Mouse (Mus musculus) thymus, adult 2 months (tissue): ENCODE data around the gene Trabd2b.

Experiments used
- CTCF ChIP-seq: fragments of 200-500 bp; IDR thresholded peaks from 2 replicates; pipeline ENCODE4 v1.5.1; 2012; ENCODE audit warnings: mild to moderate bottlenecking, control low read depth, low read length, moderate library complexity, borderline replicate concordance; ENCODE audit not compliant: control insufficient read depth, poor library complexity, insufficient read depth; ENCODE audit errors: extremely low read depth
- POLR2A ChIP-seq: fragments of 200-500 bp; IDR thresholded peaks from 2 replicates; pipeline ENCODE4 v1.6.1; 2012; ENCODE audit warnings: mild to moderate bottlenecking, low read length, control low read depth, moderate library complexity; ENCODE audit not compliant: control insufficient read depth, poor library complexity, insufficient read depth; ENCODE audit errors: extremely low read depth

DNA sequence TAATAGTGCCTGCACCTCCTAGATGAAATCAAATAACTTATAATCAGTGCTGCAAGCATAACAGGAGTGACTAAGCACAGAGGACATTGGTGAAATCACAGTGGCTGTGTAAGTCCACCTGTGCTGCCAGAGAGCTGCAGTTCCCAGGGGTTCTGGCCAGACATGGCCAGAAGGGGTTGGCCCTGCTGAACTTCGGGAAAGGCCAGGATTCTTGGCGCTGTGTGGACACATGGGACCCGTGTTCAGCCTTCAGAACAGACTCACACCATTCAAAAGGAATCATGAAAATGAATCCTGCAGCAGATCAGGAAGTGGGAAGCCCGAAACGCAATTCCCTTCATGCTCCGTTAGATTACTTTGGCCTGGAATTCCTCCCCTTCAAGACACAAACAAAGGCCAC is 125.1 kb downstream of the Trabd2b start:
- TF ChIP-seq CTCF (no peak), POLR2A (no peak)
